Mouse (Mus musculus): ENCODE data around the gene Plekhm2. TPM values are rescaled to one million over a fixed set of nuclear protein-coding genes. Genes with fewer than 3 reads are reported as not detected.

The Plekhm2 gene
- total and polyA plus RNA-seq, 3 experiments: 12.4 to 28.2 (median 13.7) TPM

DNA sequence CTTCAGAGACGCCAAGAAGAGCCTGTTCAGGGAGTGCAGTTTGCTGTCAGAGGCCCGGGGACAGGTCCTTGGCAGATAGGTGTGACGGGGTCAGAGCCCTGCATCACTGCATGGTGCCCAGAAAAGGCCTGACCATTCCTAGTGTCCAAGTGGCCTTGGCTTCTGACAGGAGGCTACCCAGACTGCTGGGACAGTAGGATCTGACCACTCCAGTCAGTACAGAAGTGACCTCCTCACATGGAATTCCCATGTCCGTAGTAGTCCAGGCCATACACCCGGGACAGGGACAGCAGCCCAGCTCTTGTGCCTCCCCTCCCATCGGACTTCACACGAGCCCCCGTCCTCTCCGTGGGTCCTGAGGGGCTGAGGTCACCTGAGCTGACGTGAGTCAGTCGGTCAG is 34.7 kb downstream of the Plekhm2 start:
- Histone ChIP-seq H3K9ac (ENCODE audit: insufficient read depth, low read depth) (no peak overlapping the region), H3K9me3 (replicated peaks; ENCODE audit: low read length) (no peaks in the 10 kb centered on the region), H3K4me1 (ENCODE audit: control insufficient read depth in 1 of 2, insufficient read depth in 2 of 2) (peaks cover 5 to 15% of the 10 kb centered on the region in 2 experiments), H3K36me3 (replicated peaks in 1 of 2; ENCODE audit: control insufficient read depth in 1 of 2, insufficient read depth in 1 of 2, low read length in 1 of 2) (peaks cover 62 to 81% of the 10 kb centered on the region in 2 experiments), H3K27ac (ENCODE audit: insufficient read depth, low read depth) (no peak overlapping the region), H3K4me3 (replicated peaks in 1 of 3; ENCODE audit: low read depth in 2 of 3, low read length in 2 of 3, poor library complexity in 1 of 3) (no peak overlapping the region), H3K4me2 (ENCODE audit: insufficient read depth, low read depth, poor library complexity, severe bottlenecking) (no peak overlapping the region), H3K27me3 (replicated peaks) (no peaks in the 10 kb centered on the region), H3K79me2 (replicated peaks; ENCODE audit: control insufficient read depth, extremely low read depth, insufficient read depth, poor library complexity, severe bottlenecking) (no peaks in the 10 kb centered on the region)
- dilution Hi-C loops (cut with MboI; ENCODE audit: extremely low pct_ligation_motif_present, extremely low pct_unique_long_range_greater_than_20kb, low sequenced_read_pairs) (no loop called here), in situ Hi-C loops (cut with MboI; ENCODE audit: low pct_ligation_motif_present, low pct_unique_long_range_greater_than_20kb, low sequenced_read_pairs) (no loop called here)
- TF ChIP-seq UBTF (IDR thresholded peaks at IDR 0.05; ENCODE audit: low read depth, low read length): no peak
- no peak for TF ChIP-seq USF2 (conservative IDR thresholded peaks at IDR 0.05; ENCODE audit: low read depth, low read length)
- no peak for TF ChIP-seq USF1 (IDR thresholded peaks at IDR 0.05; ENCODE audit: low read depth, low read length)
- TF ChIP-seq TBP (conservative IDR thresholded peaks at IDR 0.05; ENCODE audit: low read depth, low read length): no peak
- TF ChIP-seq KAT2A (IDR thresholded peaks at IDR 0.05; ENCODE audit: insufficient replicate concordance, low read length): no peak
- TF ChIP-seq MEF2A (IDR thresholded peaks at IDR 0.05; ENCODE audit: borderline replicate concordance, low read depth, low read length): no peak
- no peak for TF ChIP-seq MAFK (IDR thresholded peaks at IDR 0.05; ENCODE audit: insufficient replicate concordance, low read length)
- no peak for TF ChIP-seq ZNF384 (IDR thresholded peaks at IDR 0.05; ENCODE audit: low read depth, low read length)
- no peak for TF ChIP-seq NRF1 (IDR thresholded peaks at IDR 0.05; ENCODE audit: low read depth, low read length)
- no peak for TF ChIP-seq GABPA (IDR thresholded peaks at IDR 0.05; ENCODE audit: insufficient replicate concordance, low read depth, low read length)
- no peak for TF ChIP-seq ZMIZ1 (IDR thresholded peaks at IDR 0.05; ENCODE audit: low read depth, low read length)
- no peak for TF ChIP-seq ZC3H11A (IDR thresholded peaks at IDR 0.05; ENCODE audit: low read depth, low read length)
- TF ChIP-seq E2F4 (IDR thresholded peaks at IDR 0.05; ENCODE audit: insufficient replicate concordance, low read depth, low read length): no peak
- no peak for TF ChIP-seq JUND (conservative IDR thresholded peaks at IDR 0.05; ENCODE audit: low read depth, low read length)
- TF ChIP-seq BHLHE40 (IDR thresholded peaks at IDR 0.05; ENCODE audit: low read depth, low read length): no peak
- no peak for TF ChIP-seq POLR2AphosphoS2 (IDR thresholded peaks at IDR 0.05; ENCODE audit: low read depth, low read length)
- no peak for TF ChIP-seq MYC (IDR thresholded peaks at IDR 0.05; ENCODE audit: low read depth, low read length)
- no peak for DNase-seq (ENCODE audit: extremely low read depth)

DNA sequence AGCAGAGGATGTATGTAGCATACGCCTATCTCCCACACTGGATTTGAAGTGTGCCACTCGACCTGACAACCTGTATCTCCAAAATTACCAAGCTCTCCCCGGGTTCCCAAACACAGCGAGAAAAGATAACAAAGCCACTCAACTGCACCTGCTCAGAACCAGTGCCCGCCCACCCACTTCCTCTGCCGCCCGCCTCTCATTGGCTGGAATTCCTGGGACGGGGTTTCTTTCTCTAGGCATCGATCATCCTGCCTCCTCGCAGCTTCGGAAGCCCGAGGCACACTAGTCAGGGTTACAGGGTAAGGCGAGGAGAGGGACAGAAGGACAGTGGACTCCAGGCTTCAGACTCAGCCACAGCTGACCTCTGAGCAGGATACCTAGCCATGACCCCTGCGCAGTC is 36.0 kb downstream of the Plekhm2 start:
- Histone ChIP-seq H3K36me3 (replicated peaks in 1 of 2; ENCODE audit: control insufficient read depth in 1 of 2, insufficient read depth in 1 of 2, low read length in 1 of 2) (peaks cover 57 to 67% of the 10 kb centered on the region in 2 experiments), H3K27me3 (replicated peaks) (no peaks in the 10 kb centered on the region), H3K4me3 (replicated peaks in 1 of 3; ENCODE audit: low read depth in 2 of 3, low read length in 2 of 3, poor library complexity in 1 of 3) (no peak overlapping the region), H3K4me2 (ENCODE audit: insufficient read depth, low read depth, poor library complexity, severe bottlenecking) (no peak overlapping the region), H3K9ac (ENCODE audit: insufficient read depth, low read depth) (no peak overlapping the region), H3K9me3 (replicated peaks; ENCODE audit: low read length) (no peaks in the 10 kb centered on the region), H3K27ac (ENCODE audit: insufficient read depth, low read depth) (no peak overlapping the region), H3K79me2 (replicated peaks; ENCODE audit: control insufficient read depth, extremely low read depth, insufficient read depth, poor library complexity, severe bottlenecking) (no peaks in the 10 kb centered on the region), H3K4me1 (ENCODE audit: control insufficient read depth in 1 of 2, insufficient read depth in 2 of 2) (peaks cover 12 to 27% of the 10 kb centered on the region in 2 experiments)
- TF ChIP-seq ELF1 (IDR thresholded peaks at IDR 0.05; ENCODE audit: low read depth, low read length) (no peak), MEF2A (IDR thresholded peaks at IDR 0.05; ENCODE audit: borderline replicate concordance, low read depth, low read length) (no peak)
- in situ Hi-C loops (cut with MboI; ENCODE audit: low pct_ligation_motif_present, low pct_unique_long_range_greater_than_20kb, low sequenced_read_pairs): no loop called here
- DNase-seq (ENCODE audit: extremely low read depth): no peak
- dilution Hi-C loops (cut with MboI; ENCODE audit: extremely low pct_ligation_motif_present, extremely low pct_unique_long_range_greater_than_20kb, low sequenced_read_pairs): no loop called here
